Mouse (Mus musculus) C2C12 (cell line): Measurements from ENCODE around the gene Prex1. TPM values are rescaled to one million over a fixed set of nuclear protein-coding genes. Genes with fewer than 3 reads are reported as not detected.

Experiments
- H3K27me3 ChIP-seq: one replicate; pipeline ENCODE4 v1.6.1; 2011; ENCODE audit not compliant: control insufficient read depth, insufficient read depth, insufficient read length
- H3K36me3 ChIP-seq: one replicate; pipeline ENCODE4 v1.6.1; 2011; ENCODE audit not compliant: control insufficient read depth, insufficient read depth
- H3K4me3 ChIP-seq: one replicate; pipeline ENCODE4 v1.5.1; 2011; ENCODE audit warnings: mild to moderate bottlenecking, control low read depth; ENCODE audit not compliant: poor library complexity, insufficient read depth, severe bottlenecking
- H3K79me2 ChIP-seq: one replicate; pipeline ENCODE4 v1.6.1; 2011; ENCODE audit not compliant: control insufficient read depth, insufficient read depth
- H3K79me3 ChIP-seq: one replicate; pipeline ENCODE4 v1.6.1; 2011; ENCODE audit warnings: low read depth, control low read depth
- H3ac ChIP-seq: one replicate; pipeline ENCODE3; 2011; ENCODE audit warnings: low read depth; ENCODE audit not compliant: control insufficient read depth, insufficient read length
- CEBPB ChIP-seq: IDR thresholded peaks from one replicate; pipeline ENCODE4 v1.6.1; 2011; ENCODE audit warnings: low read depth, mild to moderate bottlenecking, control low read depth, moderate library complexity
- CTCF ChIP-seq: IDR thresholded peaks from one replicate; pipeline ENCODE4 v1.5.1; 2011; ENCODE audit not compliant: control insufficient read depth, insufficient read depth, insufficient read length
- FOSL1 ChIP-seq: IDR thresholded peaks from one replicate; pipeline ENCODE4 v1.8.0; 2011; ENCODE audit warnings: mild to moderate bottlenecking, low read length; ENCODE audit not compliant: poor library complexity, insufficient read depth, severe bottlenecking
- MAX ChIP-seq: IDR thresholded peaks from one replicate; pipeline ENCODE4 v1.6.1; 2011; ENCODE audit warnings: mild to moderate bottlenecking, control low read depth
- MYOD1 ChIP-seq: IDR thresholded peaks from one replicate; pipeline ENCODE4 v1.6.1; 2011; ENCODE audit warnings: low read depth; ENCODE audit not compliant: control insufficient read depth, insufficient read length
- MYOG ChIP-seq: IDR thresholded peaks from one replicate; pipeline ENCODE4 v1.6.1; 2011; ENCODE audit not compliant: control insufficient read depth, insufficient read length; ENCODE audit errors: extremely low read depth
- USF1 ChIP-seq: IDR thresholded peaks from one replicate; pipeline ENCODE4 v1.6.1; 2011; ENCODE audit warnings: low read depth, mild to moderate bottlenecking, control low read depth, moderate library complexity
- polyA plus RNA-seq: library from polyadenylated mRNA; unstranded; fragments of >200 nt; fragmentation: generic; extraction: Trizol; gene quantifications from one replicate; pipeline ENCODE4 v1.2.1, GENCODE M21; 2012; ENCODE audit warnings: missing spikeins

Prex1 gene
- polyA plus RNA-seq, 1 experiment = 0.16 TPM

DNA sequence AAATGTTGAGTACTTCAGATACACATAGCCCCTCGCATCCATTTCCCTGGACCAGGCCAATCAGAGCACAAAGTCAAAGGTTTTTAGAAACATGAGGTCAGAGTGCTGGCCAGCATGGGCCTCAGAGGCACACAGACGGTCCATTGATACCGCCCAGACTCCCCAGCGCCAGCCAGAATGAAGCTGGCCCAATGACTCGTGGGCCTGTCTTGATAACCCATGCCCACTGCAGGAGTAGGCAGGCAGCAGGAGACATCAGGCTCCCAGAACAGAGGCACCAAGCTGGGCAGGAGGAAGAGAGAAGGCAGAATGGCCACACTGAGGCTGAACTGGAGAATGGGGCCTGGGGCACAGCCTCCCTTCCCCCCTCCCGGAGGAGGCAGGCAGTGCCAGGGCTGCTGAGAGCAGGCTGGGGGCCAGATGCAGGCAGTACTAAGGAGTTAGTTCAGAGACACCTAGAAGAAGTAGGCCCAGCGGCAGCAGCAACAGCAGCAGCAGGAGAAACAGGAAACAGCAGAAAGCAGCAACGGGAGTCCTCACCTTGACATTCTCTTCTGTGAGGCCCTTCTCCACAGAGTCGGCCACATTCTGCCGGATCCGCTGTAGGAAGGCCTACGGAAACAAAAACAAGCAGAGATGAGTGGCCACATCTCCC lies 67.1 kb downstream of the Prex1 start:
- H3ac ChIP-seq = no peak overlapping the region
- no peaks in the 10 kb centered on the region for H3K79me3 ChIP-seq
- H3K79me2 ChIP-seq = no peaks in the 10 kb centered on the region
- TF ChIP-seq USF1 = no peak
- no peak for TF ChIP-seq FOSL1
- no peak for TF ChIP-seq CTCF
- no peak for TF ChIP-seq MAX
- no peak for TF ChIP-seq CEBPB
- TF ChIP-seq MYOG = no peak
- TF ChIP-seq MYOD1 = no peak
- H3K36me3 ChIP-seq = no peaks in the 10 kb centered on the region
- H3K4me3 ChIP-seq = no peak overlapping the region
- peaks cover 22% of the 10 kb centered on the region for H3K27me3 ChIP-seq

DNA sequence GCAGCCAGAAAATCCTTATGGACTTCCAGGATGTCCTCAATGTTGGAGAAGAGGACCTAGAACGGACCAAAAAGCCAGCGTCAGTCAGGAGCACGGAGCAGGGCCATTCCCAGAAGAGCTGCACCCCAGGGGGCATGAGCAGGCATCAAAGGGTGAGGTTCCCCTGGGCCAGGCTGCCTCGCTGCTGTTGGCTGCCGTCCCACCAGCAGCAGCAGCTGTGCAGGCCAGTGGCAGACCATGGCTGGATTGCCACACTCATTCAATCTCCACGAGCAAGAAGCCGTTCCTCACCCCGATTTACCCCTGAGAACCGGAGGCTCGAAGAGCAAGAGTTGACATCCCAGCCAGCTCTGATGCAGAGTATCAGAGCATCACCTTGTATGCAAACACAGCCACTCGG lies 68.8 kb downstream of the Prex1 start:
- no peaks in the 10 kb centered on the region for H3K79me2 ChIP-seq
- no peak for TF ChIP-seq CEBPB
- no peak for TF ChIP-seq MYOD1
- H3K36me3 ChIP-seq = no peaks in the 10 kb centered on the region
- peaks cover 30% of the 10 kb centered on the region for H3K27me3 ChIP-seq
- H3ac ChIP-seq = no peak overlapping the region
- H3K79me3 ChIP-seq = no peaks in the 10 kb centered on the region
- H3K4me3 ChIP-seq = no peak overlapping the region

DNA sequence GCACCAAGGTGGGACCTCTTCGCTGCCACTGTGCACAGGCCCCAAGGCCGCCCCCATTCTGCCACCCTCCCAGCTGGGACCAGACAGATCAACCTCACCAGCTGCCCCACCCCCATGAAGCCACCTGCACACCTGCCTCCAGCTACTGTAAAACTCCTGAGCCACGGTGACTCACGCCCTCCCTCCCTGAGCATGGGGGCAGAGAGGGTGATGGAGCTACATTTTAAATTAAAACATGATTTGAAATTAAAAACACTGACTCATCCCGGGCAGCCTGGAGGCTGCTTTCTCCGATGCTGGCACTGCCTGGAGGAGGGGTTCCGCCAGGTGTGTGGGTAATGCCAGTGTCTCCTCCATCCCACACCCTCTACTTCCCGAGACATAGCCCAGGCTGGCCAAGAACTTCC lies 71.0 kb downstream of the Prex1 start:
- no peaks in the 10 kb centered on the region for H3K79me2 ChIP-seq
- no peak overlapping the region for H3K4me3 ChIP-seq
- TF ChIP-seq FOSL1 (no peak), CTCF (no peak), MAX (no peak), MYOG (no peak), CEBPB (no peak), USF1 (no peak), MYOD1 (no peak)
- H3K36me3 ChIP-seq = no peaks in the 10 kb centered on the region
- peaks cover 35% of the 10 kb centered on the region for H3K27me3 ChIP-seq
- H3ac ChIP-seq = no peak overlapping the region
- no peaks in the 10 kb centered on the region for H3K79me3 ChIP-seq

DNA sequence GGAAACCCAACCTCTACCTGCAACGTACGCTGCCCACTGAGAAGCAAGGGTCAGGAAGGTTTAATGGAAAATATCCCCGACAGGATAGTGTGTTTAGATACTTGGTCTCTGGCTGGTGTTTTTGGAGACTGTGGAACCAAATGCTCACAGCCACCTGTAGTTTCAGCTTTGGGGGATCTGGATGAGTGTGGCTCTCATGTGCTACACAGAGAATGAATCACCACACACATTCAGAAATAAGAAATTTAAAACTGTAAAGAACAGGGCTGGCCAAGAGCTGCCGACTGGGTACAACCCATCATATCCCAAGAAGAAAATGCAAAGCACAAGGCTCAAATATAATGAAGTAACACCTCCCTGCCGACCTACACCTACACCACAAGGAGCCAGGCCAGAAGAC lies 73.9 kb downstream of the Prex1 start:
- TF ChIP-seq CEBPB = no peak
- no peak for TF ChIP-seq MYOG
- TF ChIP-seq CTCF = no peak
- TF ChIP-seq FOSL1 = no peak
- TF ChIP-seq MYOD1 = no peak
- no peak for TF ChIP-seq USF1
- TF ChIP-seq MAX = no peak
- Histone ChIP-seq H3K79me3 (no peaks in the 10 kb centered on the region), H3ac (no peak overlapping the region), H3K27me3 (peaks cover 45% of the 10 kb centered on the region), H3K4me3 (no peak overlapping the region), H3K36me3 (no peaks in the 10 kb centered on the region), H3K79me2 (no peaks in the 10 kb centered on the region)

DNA sequence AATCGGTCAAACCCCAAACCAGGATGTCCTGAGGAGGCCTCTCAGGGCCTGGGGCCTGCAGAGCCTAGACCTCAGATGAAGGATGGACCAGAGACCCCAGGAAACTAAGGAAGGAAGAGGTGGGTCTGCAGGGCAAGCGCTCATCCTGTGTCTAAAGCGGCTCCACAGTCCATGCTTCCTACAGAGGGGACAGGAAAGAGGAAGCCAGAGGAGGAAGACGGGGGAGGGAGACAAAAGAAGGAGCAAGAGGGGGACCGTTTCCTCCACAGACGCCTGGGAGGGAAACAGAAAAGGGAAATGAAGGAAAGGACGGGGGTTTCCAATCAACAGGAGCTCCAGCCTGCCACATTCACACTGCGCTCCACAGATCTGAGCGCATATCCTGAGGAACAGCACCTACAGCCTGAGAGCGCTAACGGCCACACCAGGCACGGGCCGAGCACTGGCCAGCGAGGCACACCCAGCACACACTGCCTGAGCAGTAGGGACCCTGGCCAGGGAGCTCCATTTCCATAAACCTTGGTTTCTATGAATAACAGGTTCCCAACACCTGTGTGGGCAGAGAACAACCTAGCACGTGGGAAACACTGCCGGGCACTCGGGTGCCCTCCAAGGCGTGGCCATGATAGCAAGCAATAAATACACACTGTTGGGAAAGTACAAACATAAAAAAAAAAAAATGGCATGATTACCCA lies 74.5 kb downstream of the Prex1 start:
- H3K79me3 ChIP-seq = no peaks in the 10 kb centered on the region
- no peaks in the 10 kb centered on the region for H3K36me3 ChIP-seq
- H3K79me2 ChIP-seq = no peaks in the 10 kb centered on the region
- TF ChIP-seq MYOG (no peak), MAX (no peak), CTCF (no peak), USF1 (no peak)
- no peak overlapping the region for H3ac ChIP-seq
- peaks cover 48% of the 10 kb centered on the region for H3K27me3 ChIP-seq
- H3K4me3 ChIP-seq = no peak overlapping the region
